13 mouse cellular contexts compared by ENCODE assay signal in the genomic region with DNA sequence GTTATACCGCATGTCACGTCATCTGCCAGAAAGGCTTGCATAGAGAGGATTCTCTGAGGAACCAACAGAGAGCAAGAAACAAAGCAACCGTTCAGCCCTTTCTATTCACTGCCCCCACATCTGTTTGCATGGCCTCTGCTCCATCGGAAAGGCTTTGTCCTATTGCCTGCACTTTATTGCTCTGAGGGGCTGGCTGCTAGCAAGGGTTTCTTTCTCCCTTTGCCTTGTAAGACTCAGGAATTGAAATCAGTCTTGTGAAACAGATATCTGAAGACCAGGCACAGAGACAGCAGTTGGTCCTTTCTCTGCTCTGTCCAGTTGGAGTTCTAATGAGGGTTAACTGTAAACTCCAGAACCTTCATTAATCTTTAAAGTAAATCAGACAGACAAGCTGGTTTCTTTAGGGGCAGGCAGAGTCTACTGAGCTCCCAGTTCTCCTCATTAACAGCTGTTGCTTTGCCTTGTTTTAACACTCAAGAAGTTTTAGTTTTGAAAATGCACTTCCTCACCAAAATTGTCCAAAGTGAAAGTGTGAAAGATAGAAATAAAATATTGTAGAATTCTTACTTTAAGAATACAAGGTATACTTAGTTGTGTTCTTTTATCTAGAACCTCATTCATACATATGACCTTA.
DNase-seq lines count a peak whose midpoint lies in the region; ATAC-seq lines count a peak whose summit lies in the region.
"Had no signal": no experiment of that assay in that cellular context is flagged by ENCODE, and none has a peak within 500 bp of the region (broad histone marks: within the 10 kb centered on the region; RNA-seq: fewer than 3 reads in every experiment).

No protein-coding gene starts in this region.

- peak; percentile 83 for ATAC-seq in intestine, embryonic 16.5 days
- peak; percentile 74 for ATAC-seq in neural tube, embryonic 11.5 days (ENCODE audit: insufficient read depth, low FRiP score, low TSS enrichment)
- ATAC-seq in granulocyte monocyte progenitor cell, adult 5-6 weeks (replicated peaks; ENCODE audit: poor library complexity, severe bottlenecking), result no peak

- peaks cover 12% of the 10 kb centered on the region for H3K27me3 ChIP-seq in forebrain, embryonic 10.5 days (ENCODE audit: poor library complexity, severe bottlenecking)
- H3K27me3 ChIP-seq in intestine, embryonic 16.5 days (replicated peaks; ENCODE audit: control insufficient read depth, insufficient read depth, low read length), result no peaks in the 10 kb centered on the region
- no peaks in the 10 kb centered on the region for H3K27me3 ChIP-seq in neural tube, embryonic 11.5 days (ENCODE audit: control insufficient read depth, insufficient read depth, low read length)
- H3K27me3 ChIP-seq: liver, embryonic 15.5 days had no signal

- peak overlapping the region; percentile 85 for H3K27ac ChIP-seq in forebrain, embryonic 10.5 days
- H3K27ac ChIP-seq in intestine, embryonic 16.5 days (ENCODE audit: low read length), result peak overlapping the region; percentile 90
- peak overlapping the region; percentile 88 for H3K27ac ChIP-seq in neural tube, embryonic 11.5 days (ENCODE audit: low read depth, low read length)
- H3K27ac ChIP-seq: liver, embryonic 15.5 days had no signal

- H3K4me1 ChIP-seq in forebrain, embryonic 10.5 days, result peaks cover 50% of the 10 kb centered on the region
- H3K4me1 ChIP-seq in intestine, embryonic 16.5 days (ENCODE audit: control insufficient read depth, insufficient read depth, low read length), result peaks cover 11% of the 10 kb centered on the region
- H3K4me1 ChIP-seq in neural tube, embryonic 11.5 days (ENCODE audit: control insufficient read depth, insufficient read depth, low read length), result peaks cover 13% of the 10 kb centered on the region
- H3K4me1 ChIP-seq: liver, embryonic 15.5 days had no signal

- peak; percentile 74 for DNase-seq in embryo, embryonic 11 days
- DNase-seq in forebrain, embryonic 10.5 days (ENCODE audit: extremely low spot score, low spot score), result peak; percentile 39
- peak; percentile 61 for DNase-seq in neural tube, embryonic 11.5 days (ENCODE audit: low spot score)
- DNase-seq in urinary bladder, postnatal 25 days (ENCODE audit: low spot score), result no peak
- DNase-seq in layer of hippocampus, adult 18-20 months (ENCODE audit: low spot score in 2 of 2), result no peak
- no peak for DNase-seq in adrenal gland, adult (ENCODE audit: inconsistent age in 2 of 2, low spot score in 1 of 2)
- DNase-seq: adrenal gland, postnatal 25 days; cerebellum, postnatal 36 days; kidney, adult 11 months had no signal

- H3K4me2 ChIP-seq in intestine, embryonic 16.5 days (ENCODE audit: low read depth, low read length), result no peak overlapping the region
- H3K4me2 ChIP-seq in neural tube, embryonic 11.5 days (ENCODE audit: low read depth), result no peak overlapping the region
- H3K4me2 ChIP-seq: liver, embryonic 15.5 days had no signal

- H3K4me3 ChIP-seq in forebrain, embryonic 10.5 days, result no peak overlapping the region
- no peak overlapping the region for H3K4me3 ChIP-seq in intestine, embryonic 16.5 days (ENCODE audit: low read length)
- no peak overlapping the region for H3K4me3 ChIP-seq in neural tube, embryonic 11.5 days (ENCODE audit: low read depth, low read length)
- H3K4me3 ChIP-seq: liver, embryonic 15.5 days had no signal

- H3K36me3 ChIP-seq in forebrain, embryonic 10.5 days (replicated peaks), result no peaks in the 10 kb centered on the region
- H3K36me3 ChIP-seq in intestine, embryonic 16.5 days (ENCODE audit: control insufficient read depth, insufficient read depth, low read length), result no peaks in the 10 kb centered on the region
- H3K36me3 ChIP-seq in neural tube, embryonic 11.5 days (ENCODE audit: control insufficient read depth, insufficient read depth, low read length), result no peaks in the 10 kb centered on the region
- H3K36me3 ChIP-seq: G1E; liver, embryonic 15.5 days had no signal

- no peak overlapping the region for H3K9ac ChIP-seq in intestine, embryonic 16.5 days (ENCODE audit: low read depth, low read length)
- H3K9ac ChIP-seq in neural tube, embryonic 11.5 days (ENCODE audit: low read length), result no peak overlapping the region
- H3K9ac ChIP-seq: liver, embryonic 15.5 days had no signal

- 18% methylated on average over 4 of the region's 4 CpGs for WGBS in forebrain, embryonic 10.5 days
- 10% methylated on average over 4 of the region's 4 CpGs for WGBS in intestine, embryonic 16.5 days
- WGBS in neural tube, embryonic 11.5 days, result 5% methylated on average over 4 of the region's 4 CpGs

- no peaks in the 10 kb centered on the region for H3K9me3 ChIP-seq in forebrain, embryonic 10.5 days
- no peaks in the 10 kb centered on the region for H3K9me3 ChIP-seq in intestine, embryonic 16.5 days (ENCODE audit: control insufficient read depth, low read length)
- no peaks in the 10 kb centered on the region for H3K9me3 ChIP-seq in neural tube, embryonic 11.5 days (ENCODE audit: control insufficient read depth, low read length)
- H3K9me3 ChIP-seq: liver, embryonic 15.5 days had no signal

Comparison
In these comparisons a context has a peak if more than half of its experiments do, and no peak if none do; other contexts are left out.
1. DNase-seq: peak in embryo, embryonic 11 days (single experiment), forebrain, embryonic 10.5 days (single experiment) and neural tube, embryonic 11.5 days (single experiment); none in urinary bladder, postnatal 25 days (single experiment), layer of hippocampus, adult 18-20 months (0 of 2) and adrenal gland, adult (0 of 2).
2. Peak in every context shown above with its lines, with median percentiles within 50 percentile points of each other: H3K27ac ChIP-seq.